Mouse (Mus musculus): Measurements from ENCODE around the gene Ttll8.

DNA sequence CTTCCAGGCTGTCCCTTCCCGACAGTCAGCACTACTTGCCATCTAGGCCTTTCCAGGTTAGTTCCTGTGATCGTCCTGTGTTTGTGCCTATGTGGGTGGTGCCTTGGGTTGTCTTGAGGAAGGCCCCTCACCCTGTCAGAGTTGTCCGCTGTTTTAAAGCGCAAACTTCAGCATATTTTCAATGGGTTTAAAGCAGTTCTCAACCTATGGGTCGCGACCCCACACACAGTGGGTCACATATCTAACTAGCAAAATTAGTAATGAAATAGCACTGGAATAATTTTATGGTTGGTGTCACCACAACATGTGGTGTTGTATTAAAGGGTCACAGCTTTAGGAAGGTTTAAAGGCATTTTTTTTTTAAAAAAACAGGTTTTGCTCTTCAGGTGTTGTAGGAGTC, 1.1 kb upstream of the Ttll8 start:
- no peak for TF ChIP-seq CTCF (conservative IDR thresholded peaks at IDR 0.05; ENCODE audit: insufficient read depth, insufficient read length, low read depth, low read length)
- TF ChIP-seq POLR2A (IDR thresholded peaks at IDR 0.05; ENCODE audit: low read depth, low read length): no peak

Data from kidney, adult 2 months (tissue).